Mouse (Mus musculus) testis, adult 2 months (tissue): Measurements from ENCODE around the gene D11Wsu47e. TPM values are rescaled to one million over a fixed set of nuclear protein-coding genes. Genes with fewer than 3 reads are reported as not detected.

Experiments used
- H3K27ac ChIP-seq: fragments of 200-500 bp; 2 replicates; pipeline ENCODE4 v1.5.1; 2012; ENCODE audit warnings: low read depth, low read length; ENCODE audit not compliant: control insufficient read depth, insufficient read depth
- H3K27me3 ChIP-seq: fragments of 200-500 bp; 2 replicates; pipeline ENCODE4 v1.6.1; 2012; ENCODE audit warnings: mild to moderate bottlenecking, low read length, moderate library complexity; ENCODE audit not compliant: control insufficient read depth, insufficient read depth
- H3K36me3 ChIP-seq: fragments of 200-500 bp; 2 replicates; pipeline ENCODE4 v1.6.1; 2012; ENCODE audit warnings: mild to moderate bottlenecking, low read length; ENCODE audit not compliant: control insufficient read depth, insufficient read depth
- H3K4me1 ChIP-seq: fragments of 200-500 bp; 2 replicates; pipeline ENCODE4 v1.6.1; 2012; ENCODE audit warnings: low read length; ENCODE audit not compliant: control insufficient read depth, insufficient read depth
- H3K4me3 ChIP-seq: fragments of 200-500 bp; 2 replicates; pipeline ENCODE4 v1.5.1; 2012; ENCODE audit warnings: low read depth, mild to moderate bottlenecking, low read length, moderate library complexity, mixed read lengths; ENCODE audit not compliant: control insufficient read depth
- CTCF ChIP-seq: fragments of 200-500 bp; IDR thresholded peaks from 2 replicates; pipeline ENCODE4 v1.5.1; 2012; ENCODE audit warnings: low read depth, mild to moderate bottlenecking, inconsistent platforms, low read length, moderate library complexity; ENCODE audit not compliant: control insufficient read depth, insufficient read depth, insufficient replicate concordance
- POLR2A ChIP-seq: fragments of 200-500 bp; IDR thresholded peaks from 2 replicates; pipeline ENCODE4 v1.6.1; 2012; ENCODE audit warnings: low read depth, mild to moderate bottlenecking, inconsistent platforms, low read length, moderate library complexity; ENCODE audit not compliant: control insufficient read depth
- polyA plus RNA-seq: library from polyadenylated mRNA; depleted of rRNA; stranded (reverse); fragments of >200 nt; gene quantifications from 2 replicates; pipeline ENCODE4 v1.2.3, GENCODE M21; 2012; rRNA removed

The D11Wsu47e gene
- polyA plus RNA-seq, result 226 and 236 TPM in 2 replicates

DNA sequence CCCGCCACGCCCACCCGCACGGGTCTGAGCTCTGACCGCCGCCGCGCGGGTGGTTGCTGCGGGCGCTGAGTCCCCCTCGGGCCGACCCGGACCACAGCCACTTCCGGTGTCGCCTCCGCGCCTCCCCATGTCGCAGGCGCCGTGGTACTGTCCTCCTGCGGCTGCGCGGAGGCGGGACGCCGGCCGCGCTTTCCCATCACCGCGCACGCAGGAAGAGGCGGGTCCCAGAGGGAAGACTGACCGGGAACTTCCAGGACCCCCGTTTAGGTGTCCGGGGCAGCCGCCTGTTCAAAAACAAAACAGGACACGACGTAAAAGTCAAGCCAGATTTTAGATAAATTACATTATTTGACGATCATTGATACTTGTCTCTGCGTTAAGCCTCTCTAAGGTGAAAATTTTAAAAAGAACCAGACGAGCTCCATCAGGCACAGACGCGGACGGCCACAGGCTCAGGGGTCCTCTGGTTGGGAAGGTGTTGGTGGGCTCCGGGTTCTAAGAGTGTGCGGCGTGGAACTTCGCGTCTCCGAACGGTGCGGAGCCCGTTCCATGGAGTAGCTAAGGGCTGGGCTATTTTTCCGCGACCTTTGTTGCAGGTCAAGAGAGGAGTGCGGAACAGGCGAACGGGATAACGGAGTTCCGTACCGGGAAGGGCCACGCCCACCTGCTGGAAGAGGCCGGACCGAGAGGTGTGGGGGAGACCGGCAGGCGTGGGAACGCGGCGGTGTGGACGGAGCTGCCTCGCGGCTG is at the start of gene D11Wsu47e, which contains the start of gene Fam104a:
Gene D11Wsu47e (plus strand): TSS at position 456 of the 750 bp plus-strand sequence.
Gene Fam104a (minus strand): TSS at position 199 of the 750 bp plus-strand sequence.
- Histone ChIP-seq H3K27me3 (no peaks in the 10 kb centered on the region), H3K4me1 (peaks cover 6% of the 10 kb centered on the region), H3K36me3 (no peaks in the 10 kb centered on the region), H3K27ac (peak within 1 kb of the TSS; percentile 90), H3K4me3 (peak within 1 kb of the TSS; percentile 93)
- TF ChIP-seq CTCF (no peak), POLR2A (peak; percentile 80)

GRCm38 (mm10) chr11:113634699-113635121 is 49.5 kb upstream of the D11Wsu47e start:
- H3K36me3 ChIP-seq, result no peaks in the 10 kb centered on the region
- no peak overlapping the region for H3K27ac ChIP-seq
- TF ChIP-seq CTCF, result no peak
- TF ChIP-seq POLR2A, result no peak
- H3K27me3 ChIP-seq, result no peaks in the 10 kb centered on the region
- no peak overlapping the region for H3K4me3 ChIP-seq
- H3K4me1 ChIP-seq, result no peaks in the 10 kb centered on the region; the same call in 1 of the 2 replicates

DNA sequence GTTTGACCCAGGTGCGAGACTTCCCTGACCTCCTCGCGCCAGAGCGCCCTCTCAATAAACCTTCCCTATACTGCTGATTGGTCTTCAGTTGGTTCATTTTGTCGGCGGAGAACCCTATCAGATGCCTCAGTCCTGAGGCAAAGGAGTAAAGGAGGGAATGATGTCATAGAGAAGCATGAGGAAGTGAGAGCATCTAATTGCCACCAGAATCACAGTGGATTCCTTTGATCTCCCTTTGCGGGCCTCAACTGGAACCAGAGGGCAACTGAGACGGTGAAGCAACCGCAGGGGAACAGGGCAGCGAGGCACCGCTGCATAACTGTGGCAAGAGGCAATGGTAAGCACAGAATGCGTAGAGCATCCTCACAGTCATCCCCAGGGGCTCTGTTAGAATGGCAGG is 45.5 kb upstream of the D11Wsu47e start:
- TF ChIP-seq POLR2A (no peak), CTCF (no peak)
- H3K4me1 ChIP-seq, result no peaks in the 10 kb centered on the region; the same call in 1 of the 2 replicates
- no peaks in the 10 kb centered on the region for H3K36me3 ChIP-seq
- H3K4me3 ChIP-seq, result no peak overlapping the region
- no peak overlapping the region for H3K27ac ChIP-seq
- no peaks in the 10 kb centered on the region for H3K27me3 ChIP-seq

DNA sequence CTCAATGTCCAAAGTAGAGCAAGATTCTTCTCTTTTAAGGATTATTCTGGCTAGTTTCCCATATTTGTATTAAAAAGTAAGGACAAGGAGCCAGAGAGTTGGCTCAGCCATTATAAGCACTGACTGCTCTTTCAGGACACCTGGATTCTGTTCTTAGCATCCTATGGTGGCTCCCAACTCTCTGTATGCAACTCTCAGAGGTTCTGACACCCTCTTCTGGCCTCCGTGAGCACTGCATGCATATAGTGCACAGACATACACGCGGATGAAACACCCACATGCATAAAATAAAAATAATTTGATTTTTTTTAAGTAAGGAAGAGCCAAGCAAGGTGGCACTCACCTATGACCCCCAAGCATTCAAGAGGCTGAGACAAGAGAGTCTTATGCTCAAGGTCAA is 39.0 kb upstream of the D11Wsu47e start:
- peaks cover 13% of the 10 kb centered on the region for H3K4me1 ChIP-seq
- no peak overlapping the region for H3K27ac ChIP-seq
- no peak overlapping the region for H3K4me3 ChIP-seq
- no peaks in the 10 kb centered on the region for H3K27me3 ChIP-seq
- TF ChIP-seq CTCF (no peak), POLR2A (no peak)
- H3K36me3 ChIP-seq, result no peaks in the 10 kb centered on the region

DNA sequence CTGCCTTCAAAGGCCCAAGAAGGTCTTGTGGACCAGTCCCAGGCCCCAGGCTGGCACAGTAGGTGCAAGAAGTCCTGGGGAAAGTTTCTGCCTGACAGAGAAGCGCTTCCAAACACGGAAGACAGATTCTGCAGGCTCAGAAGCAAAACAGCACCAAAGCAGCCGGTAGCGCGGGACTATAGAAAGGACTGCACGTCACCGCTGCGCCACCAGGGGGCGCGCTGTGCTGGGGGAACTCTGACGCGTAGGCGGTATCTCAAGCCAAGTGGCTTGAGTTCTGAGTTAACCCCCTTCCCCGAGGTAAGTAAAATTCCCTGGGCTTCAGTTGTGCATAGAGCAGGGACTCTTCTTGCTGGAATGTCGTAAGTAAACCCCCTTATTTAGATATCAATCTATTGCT is 36.1 kb upstream of the D11Wsu47e start:
- TF ChIP-seq POLR2A (no peak), CTCF (peak; percentile 99)
- H3K27ac ChIP-seq, result no peak overlapping the region
- peaks cover 16% of the 10 kb centered on the region for H3K4me1 ChIP-seq
- H3K36me3 ChIP-seq, result no peaks in the 10 kb centered on the region
- H3K27me3 ChIP-seq, result no peaks in the 10 kb centered on the region
- peak overlapping the region; percentile 93; the same call in 1 of the 2 replicates for H3K4me3 ChIP-seq

GRCm38 (mm10) chr11:113648690-113649352 is 35.4 kb upstream of the D11Wsu47e start, which contains the start of gene Cog1:
Gene Cog1 (plus strand): TSS chr11:113649169.
- H3K4me3 ChIP-seq, result peak within 1 kb of the TSS; percentile 93
- TF ChIP-seq POLR2A (no peak), CTCF (no peak)
- peak within 1 kb of the TSS; percentile 74 for H3K27ac ChIP-seq
- no peaks in the 10 kb centered on the region for H3K27me3 ChIP-seq
- H3K4me1 ChIP-seq, result peaks cover 16% of the 10 kb centered on the region
- H3K36me3 ChIP-seq, result no peaks in the 10 kb centered on the region

GRCm38 (mm10) chr11:113649353-113650210 is 34.6 kb upstream of the D11Wsu47e start, which contains the start of gene Slc39a11:
Gene Slc39a11 (minus strand): TSS chr11:113650079.
- H3K27ac ChIP-seq, result peak within 1 kb of the TSS; percentile 74
- TF ChIP-seq CTCF (no peak), POLR2A (peak; percentile 59)
- H3K4me1 ChIP-seq, result peaks cover 16% of the 10 kb centered on the region

More at GRCm38 (mm10) chr11:113649353-113650210, 34.6 kb upstream of the D11Wsu47e start, which contains the start of gene Slc39a11:
- Histone ChIP-seq H3K4me3 (peak within 1 kb of the TSS; percentile 93), H3K27me3 (no peaks in the 10 kb centered on the region), H3K36me3 (no peaks in the 10 kb centered on the region; the same call in 1 of the 2 replicates)
